Comparison of ENCODE assay signal across 19 mouse cellular contexts in genomic region chr2:128304063-128304712, GRCm38 (mm10).
DNase-seq lines count a peak whose midpoint lies in the region; ATAC-seq and TF ChIP-seq lines count a peak whose summit lies in the region.
"Had no signal": no experiment of that assay in that cellular context is flagged by ENCODE, and none has a peak within 500 bp of the region (broad histone marks: within the 10 kb centered on the region; RNA-seq: fewer than 3 reads in every experiment).

No protein-coding gene starts in this region.

- TF ChIP-seq POLR2A in heart, adult 2 months (IDR thresholded peaks at IDR 0.05; ENCODE audit: insufficient read depth, low read depth, low read length), result no peak
- TF ChIP-seq POLR2A in cerebellum, adult 2 months (IDR thresholded peaks at IDR 0.05; ENCODE audit: borderline replicate concordance, insufficient read depth, low read length), result no peak

- ATAC-seq in heart, embryonic 11.5 days (replicated peaks; ENCODE audit: insufficient number of reproducible peaks, low FRiP score, low TSS enrichment), result no peak
- peak; percentile 58 for ATAC-seq in forebrain, embryonic 15.5 days (replicated peaks)
- peak; percentile 40; the same call in 1 of the 2 replicates for ATAC-seq in hindbrain, postnatal 0 days
- no peak for ATAC-seq in midbrain, postnatal 0 days (ENCODE audit: low FRiP score)

- H3K4me1 ChIP-seq in heart, embryonic 11.5 days (ENCODE audit: control insufficient read depth, insufficient read depth, low read length), result peaks cover 15% of the 10 kb centered on the region
- no peaks in the 10 kb centered on the region for H3K4me1 ChIP-seq in heart, adult 2 months (ENCODE audit: control insufficient read depth, insufficient read depth, low read length)
- H3K4me1 ChIP-seq in forebrain, embryonic 15.5 days, result peaks cover 6% of the 10 kb centered on the region
- H3K4me1 ChIP-seq in hindbrain, postnatal 0 days (ENCODE audit: insufficient read depth, low read length), result no peaks in the 10 kb centered on the region
- H3K4me1 ChIP-seq in midbrain, postnatal 0 days (ENCODE audit: insufficient read depth, low read length), result no peaks in the 10 kb centered on the region
- H3K4me1 ChIP-seq in cerebellum, adult 2 months (ENCODE audit: control insufficient read depth, insufficient read depth, low read length), result no peaks in the 10 kb centered on the region
- H3K4me1 ChIP-seq: megakaryocyte, embryonic 14.5 days had no signal

- no peaks in the 10 kb centered on the region for H3K79me2 ChIP-seq in heart, adult 2 months (replicated peaks; ENCODE audit: control insufficient read depth, insufficient read depth, low read length)

- no peak overlapping the region for H3K27ac ChIP-seq in heart, embryonic 11.5 days (ENCODE audit: low read depth, low read length)
- no peak overlapping the region for H3K27ac ChIP-seq in heart, adult 2 months
- H3K27ac ChIP-seq in forebrain, embryonic 15.5 days (replicated peaks), result no peak overlapping the region
- H3K27ac ChIP-seq in hindbrain, postnatal 0 days, result no peak overlapping the region
- H3K27ac ChIP-seq in midbrain, postnatal 0 days (ENCODE audit: low read depth, low read length), result no peak overlapping the region
- H3K27ac ChIP-seq in cerebellum, adult 2 months (ENCODE audit: insufficient read depth, low read length), result no peak overlapping the region
- no peak overlapping the region for H3K27ac ChIP-seq in layer of hippocampus, adult 2 months
- H3K27ac ChIP-seq: heart, embryonic 15.5 days; liver, embryonic 15.5 days had no signal

- TF ChIP-seq CTCF in heart, adult 2 months (IDR thresholded peaks at IDR 0.05), result no peak
- TF ChIP-seq CTCF in hindbrain, postnatal 0 days (IDR thresholded peaks at IDR 0.05; ENCODE audit: low read depth), result no peak
- TF ChIP-seq CTCF in midbrain, postnatal 0 days (IDR thresholded peaks at IDR 0.05), result no peak
- no peak for TF ChIP-seq CTCF in cerebellum, adult 2 months (IDR thresholded peaks at IDR 0.05; ENCODE audit: borderline replicate concordance, insufficient read depth, low read depth, low read length)
- TF ChIP-seq CTCF in layer of hippocampus, adult 2 months (conservative IDR thresholded peaks at IDR 0.05), result no peak

- intact Hi-C loops in heart, adult 2 months (cut with DNase I), result no loop called here

- no peaks in the 10 kb centered on the region for H3K36me3 ChIP-seq in heart, embryonic 11.5 days (ENCODE audit: control insufficient read depth, insufficient read depth, low read length)
- H3K36me3 ChIP-seq in heart, adult 2 months (ENCODE audit: control insufficient read depth, insufficient read depth, low read length), result no peaks in the 10 kb centered on the region
- no peaks in the 10 kb centered on the region for H3K36me3 ChIP-seq in forebrain, embryonic 15.5 days
- no peaks in the 10 kb centered on the region for H3K36me3 ChIP-seq in hindbrain, postnatal 0 days (ENCODE audit: insufficient read depth, low read length)
- H3K36me3 ChIP-seq in midbrain, postnatal 0 days (ENCODE audit: insufficient read depth, low read length), result no peaks in the 10 kb centered on the region
- H3K36me3 ChIP-seq: heart, embryonic 15.5 days; liver, embryonic 15.5 days had no signal

- no peak overlapping the region for H3K9ac ChIP-seq in heart, embryonic 11.5 days (ENCODE audit: low read depth, low read length)
- no peak overlapping the region for H3K9ac ChIP-seq in heart, adult 2 months (ENCODE audit: low read depth, low read length)
- no peak overlapping the region for H3K9ac ChIP-seq in forebrain, embryonic 15.5 days (replicated peaks)
- H3K9ac ChIP-seq in hindbrain, postnatal 0 days (replicated peaks; ENCODE audit: low read length), result no peak overlapping the region
- no peak overlapping the region for H3K9ac ChIP-seq in midbrain, postnatal 0 days (replicated peaks; ENCODE audit: low read length, poor library complexity, severe bottlenecking)
- H3K9ac ChIP-seq: heart, embryonic 15.5 days; liver, embryonic 15.5 days had no signal

- H3K27me3 ChIP-seq in heart, embryonic 11.5 days (ENCODE audit: control insufficient read depth, insufficient read depth, low read length), result no peaks in the 10 kb centered on the region
- no peaks in the 10 kb centered on the region for H3K27me3 ChIP-seq in heart, adult 2 months (ENCODE audit: control insufficient read depth, insufficient read depth, low read length)
- no peaks in the 10 kb centered on the region for H3K27me3 ChIP-seq in forebrain, embryonic 15.5 days
- no peaks in the 10 kb centered on the region for H3K27me3 ChIP-seq in hindbrain, postnatal 0 days (ENCODE audit: insufficient read depth, low read length)
- H3K27me3 ChIP-seq in midbrain, postnatal 0 days (ENCODE audit: insufficient read depth, low read length), result no peaks in the 10 kb centered on the region
- H3K27me3 ChIP-seq in cerebellum, adult 2 months (ENCODE audit: control insufficient read depth, insufficient read depth, low read length), result no peaks in the 10 kb centered on the region; the same call in 1 of the 2 replicates
- H3K27me3 ChIP-seq: heart, embryonic 15.5 days; liver, embryonic 15.5 days had no signal

- peak overlapping the region; percentile 31 for H3K4me2 ChIP-seq in heart, embryonic 11.5 days
- H3K4me2 ChIP-seq in forebrain, embryonic 15.5 days (replicated peaks), result no peak overlapping the region
- H3K4me2 ChIP-seq in hindbrain, postnatal 0 days (ENCODE audit: low read depth, low read length), result no peak overlapping the region
- H3K4me2 ChIP-seq in midbrain, postnatal 0 days (ENCODE audit: low read depth, low read length, poor library complexity, severe bottlenecking), result peak overlapping the region; percentile 24
- H3K4me2 ChIP-seq: heart, embryonic 15.5 days; liver, embryonic 15.5 days had no signal

- H3K4me3 ChIP-seq in heart, embryonic 11.5 days (ENCODE audit: low read depth, low read length), result no peak overlapping the region
- H3K4me3 ChIP-seq in heart, adult 2 months, result no peak overlapping the region
- H3K4me3 ChIP-seq in forebrain, embryonic 15.5 days, result no peak overlapping the region
- H3K4me3 ChIP-seq in hindbrain, postnatal 0 days (ENCODE audit: low read length), result no peak overlapping the region
- no peak overlapping the region for H3K4me3 ChIP-seq in midbrain, postnatal 0 days (ENCODE audit: low read depth, low read length)
- H3K4me3 ChIP-seq in cerebellum, adult 2 months (replicated peaks; ENCODE audit: insufficient read depth, low read depth, low read length), result no peak overlapping the region
- no peak overlapping the region for H3K4me3 ChIP-seq in layer of hippocampus, adult 2 months
- H3K4me3 ChIP-seq: erythroblast, embryonic 14.5 days; heart, embryonic 15.5 days; liver, embryonic 15.5 days; megakaryocyte, embryonic 14.5 days had no signal

- TF ChIP-seq EP300 in heart, adult 2 months (IDR thresholded peaks at IDR 0.05; ENCODE audit: insufficient read depth, low read depth, low read length), result no peak

- no peak for DNase-seq in heart, adult 2 months
- DNase-seq in hindbrain, postnatal 0 days (ENCODE audit: low spot score), result peak; percentile 50
- peak; percentile 40 for DNase-seq in midbrain, postnatal 0 days (ENCODE audit: low spot score)
- DNase-seq in cerebellum, adult 2 months, result no peak
- no peak for DNase-seq in layer of hippocampus, adult 2 months (ENCODE audit: low spot score in 2 of 2)
- DNase-seq in thymus, postnatal 36 days, result no peak
- DNase-seq: adrenal gland, postnatal 36 days; cerebellum, adult 9-11 months; kidney, adult 18-20 months; kidney, postnatal 14 days; lung, postnatal 10 days; right cerebral cortex, postnatal 25 days; thymus, postnatal 25 days had no signal

- H3K9me3 ChIP-seq in heart, embryonic 11.5 days (replicated peaks; ENCODE audit: control insufficient read depth, low read length), result no peaks in the 10 kb centered on the region
- H3K9me3 ChIP-seq in forebrain, embryonic 15.5 days, result no peaks in the 10 kb centered on the region
- H3K9me3 ChIP-seq in hindbrain, postnatal 0 days (ENCODE audit: low read length), result no peaks in the 10 kb centered on the region
- H3K9me3 ChIP-seq in midbrain, postnatal 0 days (ENCODE audit: low read length), result no peaks in the 10 kb centered on the region
- H3K9me3 ChIP-seq: heart, embryonic 15.5 days; liver, embryonic 15.5 days; megakaryocyte, embryonic 14.5 days had no signal

- 21% methylated on average over 12 of the region's 12 CpGs for WGBS in heart, embryonic 11.5 days (ENCODE audit: insufficient replicate concordance)
- 79% methylated on average over 12 of the region's 12 CpGs for WGBS in heart, adult 2 months
- WGBS in forebrain, embryonic 15.5 days, result 2% methylated on average over 12 of the region's 12 CpGs
- WGBS in hindbrain, postnatal 0 days, result 15% methylated on average over 12 of the region's 12 CpGs
- 8% methylated on average over 12 of the region's 12 CpGs for WGBS in midbrain, postnatal 0 days
- WGBS in cerebellum, adult 2 months, result 32% methylated on average over 12 of the region's 12 CpGs

Comparison
In these comparisons a context has a peak if more than half of its experiments do, and no peak if none do; other contexts are left out.
1. ATAC-seq: peak in forebrain, embryonic 15.5 days (single experiment) and hindbrain, postnatal 0 days (single experiment); none in heart, embryonic 11.5 days (single experiment) and midbrain, postnatal 0 days (single experiment).
2. H3K4me2 ChIP-seq: peak in heart, embryonic 11.5 days (single experiment) and midbrain, postnatal 0 days (single experiment); none in forebrain, embryonic 15.5 days (single experiment) and hindbrain, postnatal 0 days (single experiment).
3. DNase-seq: peak in hindbrain, postnatal 0 days (single experiment) and midbrain, postnatal 0 days (single experiment); none in heart, adult 2 months (0 of 2), cerebellum, adult 2 months (0 of 2), layer of hippocampus, adult 2 months (0 of 2) and thymus, postnatal 36 days (0 of 2).